Mouse (Mus musculus) cortical plate, adult 2 months (tissue): ENCODE measurements around the gene Lsamp.

ENCODE experiments used
- CTCF ChIP-seq: fragments of 200-500 bp; IDR thresholded peaks from 2 replicates; pipeline ENCODE4 v1.5.1; 2011; ENCODE audit warnings: mild to moderate bottlenecking, control low read depth, low read length; ENCODE audit not compliant: insufficient read depth; ENCODE audit errors: extremely low read depth
- POLR2A ChIP-seq: fragments of 200-500 bp; IDR thresholded peaks from 2 replicates; pipeline ENCODE4 v1.6.1; 2011; ENCODE audit warnings: mild to moderate bottlenecking, low read length, control low read depth; ENCODE audit not compliant: insufficient read depth; ENCODE audit errors: extremely low read depth

DNA sequence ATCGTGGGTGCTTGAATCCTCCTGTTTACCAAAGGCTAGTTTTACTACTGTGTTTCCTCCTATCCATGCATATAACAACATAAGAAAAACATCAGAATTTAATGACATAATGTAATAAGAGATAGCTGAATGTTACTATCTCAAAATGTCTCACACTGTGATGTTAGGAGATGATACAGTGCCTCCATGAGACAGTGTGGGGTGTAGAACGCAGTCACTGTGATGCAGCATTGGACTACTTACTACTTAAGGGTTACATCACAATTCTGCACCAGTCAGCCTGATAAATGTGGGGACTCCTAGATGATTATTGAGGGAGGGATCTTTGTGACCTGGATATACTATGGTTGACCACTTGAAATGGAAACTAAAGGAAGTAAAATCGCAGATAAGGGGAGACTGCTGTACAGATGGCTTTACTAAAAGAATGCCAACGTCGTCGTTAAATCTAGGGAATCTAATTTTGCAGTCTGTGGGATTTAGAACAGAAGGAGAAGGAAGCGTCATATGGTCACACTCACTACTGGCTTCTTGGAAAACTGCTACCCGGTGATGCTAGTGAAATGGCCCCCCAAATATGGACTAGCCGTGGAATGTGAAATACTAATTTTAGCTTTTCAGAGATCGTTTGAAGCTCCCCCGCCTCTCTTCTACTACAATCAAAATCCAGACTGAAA, 1762.2 kb downstream of the Lsamp start:
- no peak for TF ChIP-seq CTCF
- no peak for TF ChIP-seq POLR2A
